Mouse (Mus musculus) forebrain, embryonic 14.5 days (tissue): Measurements from ENCODE around the gene Tmem63c. TPM values are rescaled to one million over a fixed set of nuclear protein-coding genes. Genes with fewer than 3 reads are reported as not detected.
A peak's percentile ranks its signal among the peaks of the same experiment; 100 is the strongest.

ENCODE experiments used
- ATAC-seq: fragments of 200-750 bp; cut with Nextera tagmentation; 2 replicates; pipeline ENCODE4 v1.8.0; 2017; ENCODE audit warnings: mild to moderate bottlenecking, moderate library complexity
- DNase-seq: peaks from one replicate; pipeline ENCODE4 v3.0.0-alpha.2; 2015; ENCODE audit warnings: low spot score
- H3K27ac ChIP-seq: fragments of 300-500 bp; sonication (generic); 2 replicates; pipeline ENCODE4 v1.5.1; 2014; ENCODE audit warnings: low read depth, mild to moderate bottlenecking, control low read depth, low read length, moderate library complexity
- H3K27me3 ChIP-seq: fragments of 300-500 bp; sonication (generic); replicated peaks from 2 replicates; pipeline ENCODE4 v1.6.1; 2014; ENCODE audit warnings: low read length, control low read depth, mixed read lengths; ENCODE audit not compliant: control insufficient read depth, insufficient read depth
- H3K36me3 ChIP-seq: fragments of 300-500 bp; sonication (generic); 2 replicates; pipeline ENCODE4 v1.6.1; 2014; ENCODE audit warnings: low read length, control low read depth; ENCODE audit not compliant: control insufficient read depth, insufficient read depth
- H3K4me1 ChIP-seq: fragments of 300-500 bp; sonication (generic); 2 replicates; pipeline ENCODE4 v1.6.1; 2014; ENCODE audit warnings: antibody characterized with exemption, low read length, control low read depth; ENCODE audit not compliant: control insufficient read depth, insufficient read depth
- H3K4me2 ChIP-seq: fragments of 300-500 bp; sonication (generic); 2 replicates; pipeline ENCODE4 v1.6.1; 2014; ENCODE audit warnings: mild to moderate bottlenecking, control low read depth, low read length
- H3K4me3 ChIP-seq: fragments of 300-500 bp; sonication (generic); 2 replicates; pipeline ENCODE4 v1.5.1; 2014; ENCODE audit warnings: low read depth, low read length, control low read depth
- H3K9ac ChIP-seq: fragments of 300-500 bp; sonication (generic); 2 replicates; pipeline ENCODE4 v1.6.1; 2014; ENCODE audit warnings: mild to moderate bottlenecking, low read length, control low read depth, moderate library complexity
- H3K9me3 ChIP-seq: fragments of 300-500 bp; sonication (generic); replicated peaks from 2 replicates; pipeline ENCODE4 v1.6.1; 2016; ENCODE audit warnings: low read length, control low read depth, mixed read lengths; ENCODE audit not compliant: control insufficient read depth
- WGBS: fragments of 180-500 bp; shearing (Covaris S2); extraction: QIAGEN DNeasy Blood & Tissue Kit; methylation state at CpG from one replicate; pipeline ENCODE4 v1.1.7; 2014; 5-methylcytosine and 5-hydroxymethylcytosine counted together
- microRNA-seq: library from miRNA; unstranded; fragments of <30 nt; microRNA quantifications from one replicate; pipeline ENCODE4, GENCODE M21; 2016
- polyA plus RNA-seq: library from polyadenylated mRNA; unstranded; fragments of >200 nt; fragmentation: Nextera tagmentation; extraction: Ambion mirVana; gene quantifications from 2 replicates; pipeline ENCODE4 v1.2.1, GENCODE M21; 2014

The Tmem63c gene
- polyA plus RNA-seq, 1 experiment from 2014 or later, result 5.9 TPM

- Histone ChIP-seq H3K4me2 (no peak overlapping the region), H3K4me3 (no peak overlapping the region), H3K9ac (no peak overlapping the region), H3K36me3 (0 out of 2 replicates have a peak, but pooled peaks cover 5% of the 10 kb centered on the region), H3K27ac (peak overlapping the region; percentile 30; the same call in 1 of the 2 replicates), H3K9me3 (no peaks in the 10 kb centered on the region), H3K4me1 (no peaks in the 10 kb centered on the region), H3K27me3 (no peaks in the 10 kb centered on the region)
- DNase-seq, result no peak
- 67% methylated on average over 15 of the region's 15 CpGs for WGBS
- ATAC-seq, result peak; percentile 61; the same call in 1 of the 2 replicates
Measured at GRCm38 (mm10) chr12:87137439-87138341, 116.5 kb downstream of the Tmem63c start.

- Histone ChIP-seq H3K36me3 (0 out of 2 replicates have a peak, but pooled peaks cover 3% of the 10 kb centered on the region), H3K4me2 (no peak overlapping the region), H3K4me3 (no peak overlapping the region), H3K9me3 (no peaks in the 10 kb centered on the region), H3K27ac (peak overlapping the region; percentile 30; the same call in 1 of the 2 replicates), H3K9ac (no peak overlapping the region), H3K4me1 (no peaks in the 10 kb centered on the region), H3K27me3 (no peaks in the 10 kb centered on the region)
- whole genome bisulfite sequencing, result 51% methylated on average over 2 of the region's 2 CpGs
- peak; percentile 46 for DNase-seq
- ATAC-seq, result peak; percentile 34; the same call in 1 of the 2 replicates
Measured at GRCm38 (mm10) chr12:87138342-87138701, 117.2 kb downstream of the Tmem63c start.

GRCm38 (mm10) chr12:87138768-87139167, 117.6 kb downstream of the Tmem63c start:
- no peaks in the 10 kb centered on the region for H3K27me3 ChIP-seq
- H3K9ac ChIP-seq, result no peak overlapping the region
- no peaks in the 10 kb centered on the region for H3K9me3 ChIP-seq
- H3K36me3 ChIP-seq, result 0 out of 2 replicates have a peak, but pooled peaks cover 3% of the 10 kb centered on the region
- no peak overlapping the region for H3K4me2 ChIP-seq
- ATAC-seq, result no peak
- no peak overlapping the region for H3K4me3 ChIP-seq
- H3K27ac ChIP-seq, result 0 out of 2 replicates have a peak overlapping the region, but pooled peaks have one; percentile 4
- WGBS, result 47% methylated on average over 2 of the region's 2 CpGs
- no peaks in the 10 kb centered on the region for H3K4me1 ChIP-seq
- peak; percentile 19 for DNase-seq

Small RNA genes within 50 kb of the gene (microRNA-seq; reads per million reads assigned to microRNA genes)
- gene Gm25847, result not detected

Other genes with a start within 250 kb of the Tmem63c start
- 41.4 and 56.5 TPM in 2 replicates for gene Irf2bpl, start 136.5 kb upstream of the Tmem63c start, polyA plus RNA-seq
- 47.5 and 57.0 TPM in 2 replicates for gene Cipc, start 74.3 kb upstream of the Tmem63c start, polyA plus RNA-seq
- gene Zdhhc22, start 30.9 kb upstream of the Tmem63c start, polyA plus RNA-seq, result 4.3 and 5.5 TPM in 2 replicates
- 1.8 and 2.0 TPM in 2 replicates for gene Ngb, start 81.2 kb downstream of the Tmem63c start, polyA plus RNA-seq
- 31.4 and 33.8 TPM in 2 replicates for gene Gstz1, start 125.8 kb downstream of the Tmem63c start, polyA plus RNA-seq
- 12.2 and 14.8 TPM in 2 replicates for gene Pomt2, start 126.6 kb downstream of the Tmem63c start, polyA plus RNA-seq
- gene Samd15, start 178.4 kb downstream of the Tmem63c start, polyA plus RNA-seq, result 1.3 and 1.6 TPM in 2 replicates
- 3.8 and 4.9 TPM in 2 replicates for gene Tmed8, start 179.1 kb downstream of the Tmem63c start, polyA plus RNA-seq
- 0.72 and 1.2 TPM in 2 replicates for gene Noxred1, start 217.4 kb downstream of the Tmem63c start, polyA plus RNA-seq
- gene Vipas39, start 244.9 kb downstream of the Tmem63c start, polyA plus RNA-seq, result 78.2 and 87.1 TPM in 2 replicates
- 179 and 202 TPM in 2 replicates for gene Ahsa1, start 245.1 kb downstream of the Tmem63c start, polyA plus RNA-seq